Mouse (Mus musculus): ENCODE measurements around the gene Grip1.

DNA sequence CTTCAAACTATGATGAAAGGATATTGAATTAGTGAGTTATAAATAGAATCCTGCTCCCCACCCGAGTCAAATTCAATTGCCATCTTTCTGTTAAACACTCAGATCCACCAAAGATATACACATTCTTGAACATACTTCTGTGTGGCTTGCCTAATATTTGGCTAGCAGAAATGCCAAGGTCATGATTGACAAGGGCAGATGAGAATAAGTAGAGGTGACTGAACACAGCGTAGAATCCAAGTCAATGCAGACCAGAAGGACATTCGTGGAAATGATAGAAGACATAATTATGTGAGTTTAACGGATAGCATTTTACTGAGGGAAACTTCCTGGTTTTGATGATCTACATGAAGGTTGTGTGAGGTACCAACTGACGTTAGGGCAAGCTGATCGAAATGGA, 153.9 kb downstream of the Grip1 start:
- no peak for TF ChIP-seq CTCF (IDR thresholded peaks at IDR 0.05)
- no peak for TF ChIP-seq EP300 (IDR thresholded peaks at IDR 0.05)
